ENCODE assay signal across 8 mouse cellular contexts in genomic region chr1:180793445-180794117, GRCm38 (mm10). TPM values are rescaled to one million over a fixed set of nuclear protein-coding genes. Genes with fewer than 3 reads are reported as not detected.
A peak's percentile ranks its signal among the peaks of the same experiment; 100 is the strongest.
DNase-seq lines count a peak whose midpoint lies in the region; ATAC-seq and TF ChIP-seq lines count a peak whose summit lies in the region.

No protein-coding gene starts in this region.

- 16% methylated on average over 18 of the region's 18 CpGs for WGBS in forebrain, postnatal 0 days
- WGBS in limb, embryonic 11.5 days: 9% methylated on average over 18 of the region's 18 CpGs
- WGBS in midbrain, embryonic 12.5 days: 14% methylated on average over 18 of the region's 18 CpGs

- H3K4me3 ChIP-seq in forebrain, postnatal 0 days (ENCODE audit: low read depth, low read length): peak overlapping the region; percentile 36
- peak overlapping the region; percentile 35 for H3K4me3 ChIP-seq in limb, embryonic 11.5 days (ENCODE audit: low read depth, low read length)
- H3K4me3 ChIP-seq in midbrain, embryonic 12.5 days: peak overlapping the region; percentile 39

- ATAC-seq in forebrain, postnatal 0 days: peak; percentile 17; the same call in 1 of the 2 replicates
- peak; percentile 13; the same call in 1 of the 2 replicates for ATAC-seq in limb, embryonic 11.5 days (ENCODE audit: insufficient number of reproducible peaks, low FRiP score, low TSS enrichment, low read depth)
- peak; percentile 19; the same call in 1 of the 2 replicates for ATAC-seq in midbrain, embryonic 12.5 days (ENCODE audit: low FRiP score, low read depth)
- no peak for ATAC-seq in activated CD4-positive, CD25-positive, alpha-beta regulatory T cell, adult 4 months

- no peaks in the 10 kb centered on the region for H3K27me3 ChIP-seq in forebrain, postnatal 0 days (ENCODE audit: insufficient read depth, low read length)
- H3K27me3 ChIP-seq in limb, embryonic 11.5 days (ENCODE audit: control insufficient read depth, insufficient read depth, low read length): no peaks in the 10 kb centered on the region
- H3K27me3 ChIP-seq in midbrain, embryonic 12.5 days: peaks cover 17% of the 10 kb centered on the region; the same call in 1 of the 2 replicates

- peak; percentile 65 for DNase-seq in cerebellum, adult 9-10 months
- DNase-seq in cerebellum, postnatal 4 days (ENCODE audit: low spot score in 2 of 2): no peak
- DNase-seq in ZHBTc4 (ENCODE audit: low read depth, low spot score): peak; percentile 88
- no peak for DNase-seq in forebrain, postnatal 0 days
- DNase-seq in limb, embryonic 11.5 days (ENCODE audit: low spot score): peak; percentile 54
- DNase-seq in thymus, postnatal 36 days: no peak

- H3K9ac ChIP-seq in forebrain, postnatal 0 days: peak overlapping the region; percentile 48
- peak overlapping the region; percentile 43 for H3K9ac ChIP-seq in limb, embryonic 11.5 days (ENCODE audit: low read length)
- peak overlapping the region; percentile 59; the same call in 1 of the 2 replicates for H3K9ac ChIP-seq in midbrain, embryonic 12.5 days (replicated peaks)

- peak overlapping the region; percentile 64 for H3K4me2 ChIP-seq in forebrain, postnatal 0 days (ENCODE audit: low read depth)
- H3K4me2 ChIP-seq in limb, embryonic 11.5 days (ENCODE audit: low read depth, severe bottlenecking): peak overlapping the region; percentile 90
- peak overlapping the region; percentile 75 for H3K4me2 ChIP-seq in midbrain, embryonic 12.5 days (replicated peaks)

- H3K9me3 ChIP-seq in forebrain, postnatal 0 days (ENCODE audit: low read length): no peaks in the 10 kb centered on the region
- no peaks in the 10 kb centered on the region for H3K9me3 ChIP-seq in limb, embryonic 11.5 days (ENCODE audit: control insufficient read depth, low read length)
- H3K9me3 ChIP-seq in midbrain, embryonic 12.5 days: no peaks in the 10 kb centered on the region

- H3K36me3 ChIP-seq in forebrain, postnatal 0 days (ENCODE audit: insufficient read depth): no peaks in the 10 kb centered on the region
- H3K36me3 ChIP-seq in limb, embryonic 11.5 days (ENCODE audit: control insufficient read depth, insufficient read depth, low read length): no peaks in the 10 kb centered on the region
- no peaks in the 10 kb centered on the region for H3K36me3 ChIP-seq in midbrain, embryonic 12.5 days

- H3K4me1 ChIP-seq in forebrain, postnatal 0 days (ENCODE audit: insufficient read depth): no peaks in the 10 kb centered on the region
- H3K4me1 ChIP-seq in limb, embryonic 11.5 days (ENCODE audit: control insufficient read depth, insufficient read depth, low read length): peaks cover 6% of the 10 kb centered on the region; the same call in 1 of the 2 replicates
- H3K4me1 ChIP-seq in midbrain, embryonic 12.5 days: peaks cover 15% of the 10 kb centered on the region

- no peak overlapping the region for H3K27ac ChIP-seq in forebrain, postnatal 0 days (ENCODE audit: low read depth, low read length)
- H3K27ac ChIP-seq in limb, embryonic 11.5 days (replicated peaks; ENCODE audit: low read depth, low read length): no peak overlapping the region
- H3K27ac ChIP-seq in midbrain, embryonic 12.5 days (replicated peaks): no peak overlapping the region

- TF ChIP-seq CTCF in forebrain, postnatal 0 days (IDR thresholded peaks at IDR 0.05; ENCODE audit: low read depth): no peak

RNA-seq across cellular contexts. Expression of gene H3f3a, which starts 20.2 kb away (rescaled TPM):
- total RNA-seq in forebrain, postnatal 0 days (2014; rRNA removed): 3,418 and 3,587 TPM in 2 replicates
- 2,464 and 2,886 TPM in 2 replicates for polyA plus RNA-seq in forebrain, postnatal 0 days (2015; fragmentation: Nextera tagmentation; extraction: Ambion mirVana)
- polyA plus RNA-seq in limb, embryonic 11.5 days (2014; fragmentation: Nextera tagmentation; extraction: Ambion mirVana): 3,717 and 3,908 TPM in 2 replicates
- polyA plus RNA-seq in midbrain, embryonic 12.5 days (2016; fragmentation: Nextera tagmentation; extraction: Ambion mirVana): 3,369 and 3,552 TPM in 2 replicates
- polyA plus RNA-seq in activated CD4-positive, CD25-positive, alpha-beta regulatory T cell, adult 4 months (2017; shearing (Covaris generic)): 100 to 1,000 TPM; 737 to 878 TPM

RNA-seq across cellular contexts. Expression of gene Sde2, which starts 57.3 kb away (rescaled TPM):
- total RNA-seq in forebrain, postnatal 0 days (2014; rRNA removed): 16.3 and 19.6 TPM in 2 replicates
- 17.8 and 24.8 TPM in 2 replicates for polyA plus RNA-seq in forebrain, postnatal 0 days (2015; fragmentation: Nextera tagmentation; extraction: Ambion mirVana)
- polyA plus RNA-seq in limb, embryonic 11.5 days (2014; fragmentation: Nextera tagmentation; extraction: Ambion mirVana): 44.1 and 46.9 TPM in 2 replicates
- 36.3 and 36.7 TPM in 2 replicates for polyA plus RNA-seq in midbrain, embryonic 12.5 days (2016; fragmentation: Nextera tagmentation; extraction: Ambion mirVana)
- polyA plus RNA-seq in activated CD4-positive, CD25-positive, alpha-beta regulatory T cell, adult 4 months (2017; shearing (Covaris generic)): 10 to 100 TPM; 32.3 to 34.1 TPM

Comparison
In these comparisons a context has a peak if more than half of its experiments do, and no peak if none do; other contexts are left out.
1. DNase-seq: peak in cerebellum, adult 9-10 months (single experiment), ZHBTc4 (single experiment) and limb, embryonic 11.5 days (single experiment); none in cerebellum, postnatal 4 days (0 of 2), forebrain, postnatal 0 days (single experiment) and thymus, postnatal 36 days (0 of 2).
2. Peak in every context shown above with its lines, with median percentiles within 50 percentile points of each other: H3K4me2 ChIP-seq, H3K4me3 ChIP-seq and H3K9ac ChIP-seq.